Mouse (Mus musculus): ENCODE measurements at regions not wholly inside any gene's neighbourhood (a gene's known extent, or its start where the extent isn't known, plus 50 kb on each side); places are given as distances from the start of the nearest gene placed in this dataset.

- Histone ChIP-seq H3K4me3 (no peak overlapping the region), H3K36me3 (ENCODE audit: control insufficient read depth, insufficient read depth) (no peaks in the 10 kb centered on the region), H3ac (ENCODE audit: control insufficient read depth, insufficient read length) (no peak overlapping the region), H3K4me2 (ENCODE audit: low read depth) (no peak overlapping the region), H3K27me3 (ENCODE audit: control insufficient read depth, insufficient read depth, insufficient read length) (no peaks in the 10 kb centered on the region), H3K79me2 (ENCODE audit: control insufficient read depth, insufficient read depth) (no peaks in the 10 kb centered on the region)
- TF ChIP-seq TCF3 (IDR thresholded peaks at IDR 0.05; ENCODE audit: insufficient read length, low read depth) = no peak
- no peak for TF ChIP-seq USF1 (IDR thresholded peaks at IDR 0.05; ENCODE audit: low read depth)
- no peak for TF ChIP-seq POLR2A (IDR thresholded peaks at IDR 0.05; ENCODE audit: insufficient read length, low read depth)
- no peak for TF ChIP-seq SRF (IDR thresholded peaks at IDR 0.05; ENCODE audit: control insufficient read depth, insufficient read length, low read depth)
- TF ChIP-seq POLR2AphosphoS2 (IDR thresholded peaks at IDR 0.05; ENCODE audit: insufficient read length, low read depth) = no peak
- TF ChIP-seq MYOD1 (IDR thresholded peaks at IDR 0.05; ENCODE audit: control insufficient read depth in 1 of 3, insufficient read length in 2 of 3, low read depth in 2 of 3) = no peak
- no peak for TF ChIP-seq MAX (IDR thresholded peaks at IDR 0.05; ENCODE audit: low read depth)
These were observed 146.5 kb upstream of the Irx3 start for GRCm38 (mm10) chr8:91948173-91948940.

DNA sequence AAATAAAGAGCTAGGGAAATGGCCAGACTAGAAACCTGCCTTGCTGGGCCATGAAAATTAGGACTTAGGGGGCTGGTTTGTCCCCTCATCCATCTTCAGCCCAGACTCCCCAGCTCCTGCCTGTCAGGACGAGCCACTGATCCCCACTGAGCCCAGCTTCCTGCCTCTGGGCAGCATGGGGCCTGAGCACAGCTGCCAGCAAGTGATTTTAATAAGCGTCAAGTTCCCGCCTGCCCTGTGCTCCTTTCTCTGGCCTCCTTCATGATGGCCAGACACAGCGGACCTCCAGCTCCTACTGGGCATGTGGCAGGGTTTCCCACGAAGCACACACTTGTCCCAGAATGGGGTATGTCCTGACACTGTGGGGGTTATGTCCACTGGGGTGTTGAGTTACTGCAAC lies 139.1 kb upstream of the Irx3 start:
- peaks cover 4% of the 10 kb centered on the region for H3K27me3 ChIP-seq (ENCODE audit: control insufficient read depth, insufficient read depth, insufficient read length)
- no peak overlapping the region for H3ac ChIP-seq (ENCODE audit: control insufficient read depth, insufficient read length)
- TF ChIP-seq MAX (IDR thresholded peaks at IDR 0.05; ENCODE audit: low read depth) = no peak
- no peak for TF ChIP-seq MYOD1 (IDR thresholded peaks at IDR 0.05; ENCODE audit: control insufficient read depth in 1 of 3, insufficient read length in 2 of 3, low read depth in 2 of 3)
- H3K4me3 ChIP-seq = no peak overlapping the region
- H3K36me3 ChIP-seq (ENCODE audit: control insufficient read depth, insufficient read depth) = no peaks in the 10 kb centered on the region
- H3K4me2 ChIP-seq (ENCODE audit: low read depth) = no peak overlapping the region
- H3K79me2 ChIP-seq (ENCODE audit: control insufficient read depth, insufficient read depth) = no peaks in the 10 kb centered on the region

GRCm38 (mm10) chr8:91937227-91937626 lies 135.4 kb upstream of the Irx3 start:
- Histone ChIP-seq H3K36me3 (ENCODE audit: control insufficient read depth, insufficient read depth) (no peaks in the 10 kb centered on the region), H3K4me3 (no peak overlapping the region), H3K79me2 (ENCODE audit: control insufficient read depth, insufficient read depth) (no peaks in the 10 kb centered on the region), H3K27me3 (ENCODE audit: control insufficient read depth, insufficient read depth, insufficient read length) (peaks cover 4% of the 10 kb centered on the region), H3K4me2 (ENCODE audit: low read depth) (no peak overlapping the region), H3ac (ENCODE audit: control insufficient read depth, insufficient read length) (no peak overlapping the region)
- TF ChIP-seq E2F4 (IDR thresholded peaks at IDR 0.05; ENCODE audit: insufficient read depth) = no peak
- no peak for TF ChIP-seq POLR2AphosphoS2 (IDR thresholded peaks at IDR 0.05; ENCODE audit: insufficient read length, low read depth)
- no peak for TF ChIP-seq USF1 (IDR thresholded peaks at IDR 0.05; ENCODE audit: low read depth)
- TF ChIP-seq SRF (IDR thresholded peaks at IDR 0.05; ENCODE audit: control insufficient read depth, insufficient read length, low read depth) = no peak
- TF ChIP-seq REST (IDR thresholded peaks at IDR 0.05; ENCODE audit: insufficient read depth, insufficient read length) = no peak
- no peak for TF ChIP-seq CEBPB (IDR thresholded peaks at IDR 0.05; ENCODE audit: insufficient read depth, poor library complexity, severe bottlenecking)
- no peak for TF ChIP-seq MYOG (IDR thresholded peaks at IDR 0.05; ENCODE audit: control insufficient read depth in 1 of 3, insufficient read depth in 1 of 3, insufficient read length in 2 of 3, low read depth in 2 of 3)
- no peak for TF ChIP-seq TCF12 (IDR thresholded peaks at IDR 0.05; ENCODE audit: insufficient read depth, poor library complexity, severe bottlenecking)

GRCm38 (mm10) chr8:91930520-91930919 lies 128.7 kb upstream of the Irx3 start:
- TF ChIP-seq POLR2A (IDR thresholded peaks at IDR 0.05; ENCODE audit: insufficient read length, low read depth) = no peak
- TF ChIP-seq MYOG (IDR thresholded peaks at IDR 0.05; ENCODE audit: control insufficient read depth in 1 of 3, insufficient read depth in 1 of 3, insufficient read length in 2 of 3, low read depth in 2 of 3) = peak in 1 of 3 experiments; percentile 21
- TF ChIP-seq TCF12 (IDR thresholded peaks at IDR 0.05; ENCODE audit: insufficient read depth, poor library complexity, severe bottlenecking) = no peak
- no peak for TF ChIP-seq SRF (IDR thresholded peaks at IDR 0.05; ENCODE audit: control insufficient read depth, insufficient read length, low read depth)
- TF ChIP-seq REST (IDR thresholded peaks at IDR 0.05; ENCODE audit: insufficient read depth, insufficient read length) = no peak
- no peak for TF ChIP-seq E2F4 (IDR thresholded peaks at IDR 0.05; ENCODE audit: insufficient read depth)
- TF ChIP-seq CEBPB (IDR thresholded peaks at IDR 0.05; ENCODE audit: insufficient read depth, poor library complexity, severe bottlenecking) = no peak
- TF ChIP-seq TCF3 (IDR thresholded peaks at IDR 0.05; ENCODE audit: insufficient read length, low read depth) = no peak
- TF ChIP-seq POLR2AphosphoS2 (IDR thresholded peaks at IDR 0.05; ENCODE audit: insufficient read length, low read depth) = no peak
- no peak for TF ChIP-seq MAX (IDR thresholded peaks at IDR 0.05; ENCODE audit: low read depth)
- TF ChIP-seq MYOD1 (IDR thresholded peaks at IDR 0.05; ENCODE audit: control insufficient read depth in 1 of 3, insufficient read length in 2 of 3, low read depth in 2 of 3) = peak in 1 of 3 experiments; percentile 46
- TF ChIP-seq USF1 (IDR thresholded peaks at IDR 0.05; ENCODE audit: low read depth) = no peak
- Histone ChIP-seq H3K27me3 (ENCODE audit: control insufficient read depth, insufficient read depth, insufficient read length) (no peaks in the 10 kb centered on the region), H3K79me2 (ENCODE audit: control insufficient read depth, insufficient read depth) (no peaks in the 10 kb centered on the region)

DNA sequence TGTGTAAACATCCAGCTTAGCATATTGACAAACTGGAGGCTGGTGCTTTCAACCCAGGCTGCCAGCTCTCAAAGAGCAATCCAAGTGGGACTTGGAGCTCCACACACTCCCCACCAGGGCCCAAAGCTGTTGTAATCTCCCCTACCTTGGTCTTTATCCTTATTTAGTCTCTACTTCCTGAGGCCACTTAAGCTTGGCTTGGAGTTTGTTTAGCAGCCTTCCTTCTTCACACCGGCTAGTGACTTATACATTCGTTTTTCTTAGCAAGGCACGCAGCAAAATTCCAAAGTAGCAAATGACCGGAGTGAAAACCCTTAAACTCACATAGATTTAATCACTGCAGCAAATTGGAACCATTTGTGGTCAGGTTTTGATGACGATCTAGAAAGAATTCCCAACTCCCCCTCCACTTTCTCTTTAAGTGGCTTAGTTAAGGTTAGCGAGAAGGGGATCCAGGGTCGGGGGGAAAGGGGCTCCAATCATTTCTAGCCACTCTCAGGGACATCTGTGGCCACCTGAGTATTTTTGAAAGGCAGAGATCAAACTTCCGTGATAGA lies 124.2 kb upstream of the Irx3 start:
- H3K4me2 ChIP-seq (ENCODE audit: low read depth) = no peak overlapping the region
- H3ac ChIP-seq (ENCODE audit: control insufficient read depth, insufficient read length) = no peak overlapping the region
- no peaks in the 10 kb centered on the region for H3K27me3 ChIP-seq (ENCODE audit: control insufficient read depth, insufficient read depth, insufficient read length)
- no peak overlapping the region for H3K4me3 ChIP-seq
- no peaks in the 10 kb centered on the region for H3K79me2 ChIP-seq (ENCODE audit: control insufficient read depth, insufficient read depth)
- no peaks in the 10 kb centered on the region for H3K36me3 ChIP-seq (ENCODE audit: control insufficient read depth, insufficient read depth)
- TF ChIP-seq MYOD1 (IDR thresholded peaks at IDR 0.05; ENCODE audit: control insufficient read depth in 1 of 3, insufficient read length in 2 of 3, low read depth in 2 of 3) (no peak), POLR2A (IDR thresholded peaks at IDR 0.05; ENCODE audit: insufficient read length, low read depth) (no peak), CEBPB (IDR thresholded peaks at IDR 0.05; ENCODE audit: insufficient read depth, poor library complexity, severe bottlenecking) (no peak), USF1 (IDR thresholded peaks at IDR 0.05; ENCODE audit: low read depth) (no peak), E2F4 (IDR thresholded peaks at IDR 0.05; ENCODE audit: insufficient read depth) (no peak), TCF3 (IDR thresholded peaks at IDR 0.05; ENCODE audit: insufficient read length, low read depth) (no peak), POLR2AphosphoS2 (IDR thresholded peaks at IDR 0.05; ENCODE audit: insufficient read length, low read depth) (no peak)

More at GRCm38 (mm10) chr8:91930520-91930919, 128.7 kb upstream of the Irx3 start:
- no peak overlapping the region for H3K4me2 ChIP-seq (ENCODE audit: low read depth)
- no peak overlapping the region for H3ac ChIP-seq (ENCODE audit: control insufficient read depth, insufficient read length)
- no peaks in the 10 kb centered on the region for H3K36me3 ChIP-seq (ENCODE audit: control insufficient read depth, insufficient read depth)
- no peak overlapping the region for H3K4me3 ChIP-seq
